Mouse (Mus musculus) heart, embryonic 14.5 days (tissue): ENCODE data around the gene Syngr3. TPM values are rescaled to one million over a fixed set of nuclear protein-coding genes. Genes with fewer than 3 reads are reported as not detected.

Experiments used
- ATAC-seq: fragments of 200-750 bp; cut with Nextera tagmentation; 2 replicates; pipeline ENCODE4 v1.8.0; 2017; ENCODE audit warnings: low read depth, moderate TSS enrichment; ENCODE audit not compliant: insufficient number of reproducible peaks, insufficient read depth, low FRiP score
- H3K27ac ChIP-seq, 2 experiments: fragments of 200-500 bp in 1 of 2; fragments of 300-500 bp in 1 of 2; sonication (generic) in 1 of 2; replicated peaks in 1 of 2; 2 replicates each; pipeline ENCODE4 v1.5.1; 2012 to 2014; ENCODE audit warnings: low read depth in 2 of 2, low read length in 2 of 2, control low read depth in 1 of 2, mild to moderate bottlenecking in 1 of 2, mixed read lengths in 1 of 2; ENCODE audit not compliant: control insufficient read depth in 1 of 2, insufficient read depth in 1 of 2
- H3K27me3 ChIP-seq: fragments of 300-500 bp; sonication (generic); 2 replicates; pipeline ENCODE4 v1.6.1; 2014; ENCODE audit warnings: mild to moderate bottlenecking, low read length, control low read depth; ENCODE audit not compliant: control insufficient read depth, insufficient read depth
- H3K36me3 ChIP-seq: fragments of 300-500 bp; sonication (generic); 2 replicates; pipeline ENCODE4 v1.6.1; 2014; ENCODE audit warnings: mild to moderate bottlenecking, control low read depth, low read length, mixed read lengths; ENCODE audit not compliant: control insufficient read depth, insufficient read depth
- H3K4me1 ChIP-seq, 2 experiments: fragments of 200-500 bp in 1 of 2; fragments of 300-500 bp in 1 of 2; sonication (generic) in 1 of 2; 2 replicates each; pipeline ENCODE4 v1.6.1; 2012 to 2014; ENCODE audit warnings: low read length in 2 of 2, control low read depth in 1 of 2, mixed read lengths in 1 of 2; ENCODE audit not compliant: control insufficient read depth in 2 of 2, insufficient read depth in 2 of 2
- H3K4me2 ChIP-seq: fragments of 300-500 bp; sonication (generic); 2 replicates; pipeline ENCODE4 v1.6.1; 2014; ENCODE audit warnings: mild to moderate bottlenecking, low read length
- H3K4me3 ChIP-seq, 2 experiments: fragments of 200-500 bp in 1 of 2; fragments of 300-500 bp in 1 of 2; sonication (generic) in 1 of 2; 2 replicates each; pipeline ENCODE4 v1.5.1; 2012 to 2014; ENCODE audit warnings: low read length in 2 of 2, mild to moderate bottlenecking in 2 of 2, control low read depth in 1 of 2, low read depth in 1 of 2, moderate library complexity in 1 of 2; ENCODE audit not compliant: control insufficient read depth in 1 of 2, insufficient read depth in 1 of 2
- H3K9ac ChIP-seq: fragments of 300-500 bp; sonication (generic); 2 replicates; pipeline ENCODE4 v1.6.1; 2014; ENCODE audit warnings: mild to moderate bottlenecking, low read length
- H3K9me3 ChIP-seq: fragments of 300-500 bp; sonication (generic); 2 replicates; pipeline ENCODE4 v1.6.1; 2016; ENCODE audit warnings: low read length, control low read depth; ENCODE audit not compliant: control insufficient read depth
- WGBS: fragments of 180-500 bp; shearing (Covaris S2); extraction: QIAGEN DNeasy Blood & Tissue Kit; methylation state at CpG from one replicate; pipeline ENCODE4 v1.1.7; 2014; 5-methylcytosine and 5-hydroxymethylcytosine counted together
- polyA plus RNA-seq: library from polyadenylated mRNA; unstranded; fragments of >200 nt; fragmentation: Nextera tagmentation; extraction: Ambion mirVana; gene quantifications from 2 replicates; pipeline ENCODE4 v1.2.1, GENCODE M21; 2014

Syngr3 gene
- polyA plus RNA-seq, 1 experiment from 2014 or later: 0.69 TPM

DNA sequence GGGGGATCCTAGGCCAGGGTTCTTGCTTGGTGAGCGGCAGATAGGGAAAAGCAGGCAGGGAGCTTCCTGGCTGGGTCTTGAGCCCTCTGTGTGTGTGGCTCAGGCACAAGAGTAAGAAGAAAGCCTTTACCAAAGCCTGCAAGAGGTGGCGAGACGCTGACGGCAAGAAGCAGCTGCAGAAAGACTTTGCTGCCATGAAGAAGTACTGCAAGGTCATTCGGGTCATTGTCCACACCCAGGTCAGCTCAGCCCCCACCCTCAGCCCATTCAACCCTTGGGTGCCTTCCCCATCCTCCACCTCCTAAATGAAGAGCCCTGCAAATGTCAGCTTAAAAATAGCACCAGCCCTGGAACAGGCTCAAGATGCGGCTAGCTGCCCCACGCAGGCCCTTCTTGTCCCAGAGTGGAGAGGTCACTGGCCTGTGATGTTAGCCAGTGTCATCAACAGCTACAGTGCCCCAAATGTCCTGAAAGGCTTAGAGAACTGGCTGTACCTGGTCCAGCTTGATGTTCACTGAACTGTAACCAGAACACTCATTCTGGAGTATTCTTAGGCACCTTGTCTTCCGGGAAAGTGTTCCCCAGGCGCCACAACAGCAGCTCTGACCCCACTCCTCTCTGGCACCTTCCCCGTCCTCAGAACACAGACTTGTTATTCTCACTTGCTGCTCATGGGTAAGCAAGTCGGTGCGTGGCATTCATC, 42.6 kb upstream of the Syngr3 start:
- H3K4me1 ChIP-seq: peaks cover 13 to 22% of the 10 kb centered on the region in 2 experiments
- no peaks in the 10 kb centered on the region for H3K27me3 ChIP-seq
- H3K9me3 ChIP-seq: no peaks in the 10 kb centered on the region
- H3K9ac ChIP-seq: peak overlapping the region; percentile 5; the same call in 1 of the 2 replicates
- H3K4me2 ChIP-seq: 0 out of 2 replicates have a peak overlapping the region, but pooled peaks have one; percentile 7
- ATAC-seq: no peak
- H3K27ac ChIP-seq: peak overlapping the region; percentile 49 to 68
- no peaks in the 10 kb centered on the region for H3K36me3 ChIP-seq
- 67% methylated on average over 12 of the region's 12 CpGs for WGBS
- H3K4me3 ChIP-seq: no peak overlapping the region

DNA sequence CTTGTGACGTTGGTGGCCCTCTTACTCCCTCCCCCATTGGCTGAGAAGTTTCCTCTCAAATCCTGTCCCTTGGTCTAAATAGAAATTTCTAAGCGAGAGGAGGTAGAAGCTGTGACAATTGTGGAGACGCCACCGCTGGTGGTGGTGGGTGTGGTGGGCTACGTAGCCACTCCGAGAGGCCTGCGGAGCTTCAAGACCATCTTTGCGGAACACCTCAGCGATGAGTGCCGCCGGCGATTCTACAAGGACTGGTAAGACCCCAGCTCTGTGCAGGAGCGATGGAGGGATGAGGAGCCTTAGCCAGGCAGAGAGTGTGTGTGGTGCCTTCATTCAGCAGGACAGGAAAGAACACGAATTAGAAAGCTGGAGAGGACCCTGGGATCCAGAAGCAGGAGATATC, 41.0 kb upstream of the Syngr3 start:
- no peak overlapping the region for H3K27ac ChIP-seq
- ATAC-seq: no peak
- 78% methylated on average over 14 of the region's 14 CpGs for WGBS
- H3K4me1 ChIP-seq: peaks cover 9 to 13% of the 10 kb centered on the region in 2 experiments
- H3K9ac ChIP-seq: no peak overlapping the region
- H3K9me3 ChIP-seq: no peaks in the 10 kb centered on the region
- H3K4me2 ChIP-seq: no peak overlapping the region
- H3K36me3 ChIP-seq: no peaks in the 10 kb centered on the region
- H3K4me3 ChIP-seq: no peak overlapping the region
- no peaks in the 10 kb centered on the region for H3K27me3 ChIP-seq

GRCm38 (mm10) chr17:24729067-24729466, 39.3 kb upstream of the Syngr3 start:
- no peak overlapping the region for H3K4me2 ChIP-seq
- no peak overlapping the region for H3K27ac ChIP-seq
- no peaks in the 10 kb centered on the region for H3K9me3 ChIP-seq
- no peaks in the 10 kb centered on the region for H3K27me3 ChIP-seq
- ATAC-seq: no peak
- WGBS: 52% methylated on average over 6 of the region's 6 CpGs
- no peak overlapping the region for H3K9ac ChIP-seq
- peaks cover 11 to 15% of the 10 kb centered on the region in 2 experiments for H3K4me1 ChIP-seq
- no peaks in the 10 kb centered on the region for H3K36me3 ChIP-seq
- no peak overlapping the region for H3K4me3 ChIP-seq

DNA sequence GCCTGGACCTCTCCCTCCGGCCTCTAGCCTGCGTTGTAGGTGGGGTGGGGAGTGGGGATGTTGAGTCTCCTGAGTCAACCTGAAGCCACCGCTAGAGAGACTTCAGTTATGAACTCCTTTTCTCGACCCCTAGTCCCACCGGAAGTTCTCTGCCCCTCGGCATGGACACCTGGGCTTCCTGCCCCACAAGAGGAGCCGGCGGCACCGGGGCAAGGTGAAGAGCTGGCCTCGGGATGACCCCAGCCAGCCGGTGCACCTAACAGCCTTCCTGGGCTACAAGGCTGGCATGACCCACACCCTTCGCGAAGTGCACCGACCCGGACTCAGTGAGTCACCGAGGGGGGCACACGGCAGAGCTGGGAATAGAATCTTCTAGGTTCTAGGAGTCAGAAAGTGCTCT, 38.4 kb upstream of the Syngr3 start:
- no peaks in the 10 kb centered on the region for H3K27me3 ChIP-seq
- no peaks in the 10 kb centered on the region for H3K9me3 ChIP-seq
- WGBS: 67% methylated on average over 17 of the region's 17 CpGs
- no peak overlapping the region for H3K4me3 ChIP-seq
- H3K4me1 ChIP-seq: peaks cover 11 to 18% of the 10 kb centered on the region in 2 experiments
- no peak overlapping the region for H3K9ac ChIP-seq
- H3K4me2 ChIP-seq: no peak overlapping the region
- ATAC-seq: no peak
- no peaks in the 10 kb centered on the region for H3K36me3 ChIP-seq
- no peak overlapping the region for H3K27ac ChIP-seq

DNA sequence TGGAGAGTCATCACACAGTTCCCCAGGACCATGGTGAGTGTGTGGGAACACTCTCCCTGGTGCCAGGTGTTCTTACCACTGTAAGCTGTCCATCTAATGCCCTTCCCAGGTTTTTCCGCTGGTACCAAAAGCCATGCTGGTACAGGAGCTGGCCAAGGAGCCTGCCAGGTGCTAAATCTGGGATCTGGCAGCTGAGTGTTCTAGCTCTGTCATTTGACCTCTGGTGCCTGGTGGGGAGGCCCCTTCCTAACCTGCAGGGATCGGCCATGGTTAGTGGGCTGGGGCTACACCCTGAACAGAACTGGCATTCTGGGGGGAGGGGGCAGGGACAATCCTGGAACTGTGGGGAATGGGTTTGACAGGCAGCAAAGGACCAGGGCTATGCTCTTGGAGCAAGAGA, 37.9 kb upstream of the Syngr3 start, which contains the start of gene Rpl3l:
Rpl3l (plus strand) TSS at position 203 of the 400 bp plus-strand sequence.
- Histone ChIP-seq H3K27ac (no peak within 1 kb of the TSS), H3K9me3 (no peaks in the 10 kb centered on the region), H3K36me3 (peaks cover 1% of the 10 kb centered on the region), H3K4me3 (no peak within 1 kb of the TSS), H3K4me2 (no peak within 1 kb of the TSS), H3K4me1 (peaks cover 10 to 21% of the 10 kb centered on the region in 2 experiments), H3K27me3 (no peaks in the 10 kb centered on the region), H3K9ac (no peak within 1 kb of the TSS)
- 62% methylated on average over 2 of the region's 2 CpGs for WGBS
- ATAC-seq: no peak

- 69% methylated on average over 3 of the region's 3 CpGs for WGBS
- Histone ChIP-seq H3K9ac (no peak overlapping the region), H3K4me3 (no peak overlapping the region), H3K36me3 (peaks cover 19% of the 10 kb centered on the region), H3K27ac (no peak overlapping the region), H3K27me3 (no peaks in the 10 kb centered on the region), H3K4me1 (peaks cover 6 to 24% of the 10 kb centered on the region in 2 experiments), H3K4me2 (no peak overlapping the region), H3K9me3 (no peaks in the 10 kb centered on the region)
- ATAC-seq: no peak
These were observed 36.1 kb upstream of the Syngr3 start for GRCm38 (mm10) chr17:24725637-24726390.

- Histone ChIP-seq H3K9me3 (no peaks in the 10 kb centered on the region), H3K4me3 (peak within 1 kb of the TSS; percentile 86 to 89), H3K4me1 (peaks cover 6 to 24% of the 10 kb centered on the region in 2 experiments), H3K27ac (peak within 1 kb of the TSS; percentile 86 to 94), H3K27me3 (no peaks in the 10 kb centered on the region), H3K4me2 (peak within 1 kb of the TSS; percentile 74), H3K9ac (peak within 1 kb of the TSS; percentile 99), H3K36me3 (peaks cover 22% of the 10 kb centered on the region)
- peak; percentile 67 for ATAC-seq
- WGBS: under 1% methylated on average over 30 of the region's 30 CpGs
These were observed 34.4 kb upstream of the Syngr3 start, which contains the start of gene Ndufb10 for GRCm38 (mm10) chr17:24724184-24724583. TSS of gene Ndufb10 (minus strand) at chr17:24724478.
